Mouse (Mus musculus) heart, adult 2 months (tissue): ENCODE data around the gene Gm11444.

ENCODE experiments used
- CTCF ChIP-seq: fragments of 200-600 bp; IDR thresholded peaks from 2 replicates; pipeline ENCODE4 v1.8.1; 2022; ENCODE audit warnings: antibody characterized with exemption, mild to moderate bottlenecking, moderate library complexity
- EP300 ChIP-seq: fragments of 200-500 bp; IDR thresholded peaks from 2 replicates; pipeline ENCODE4 v1.6.1; 2011; ENCODE audit warnings: low read depth, low read length, control low read depth; ENCODE audit not compliant: insufficient read depth
- POLR2A ChIP-seq: fragments of 200-500 bp; IDR thresholded peaks from 2 replicates; pipeline ENCODE4 v1.6.1; 2011; ENCODE audit warnings: mild to moderate bottlenecking, low read depth, low read length, control low read depth; ENCODE audit not compliant: insufficient read depth

- TF ChIP-seq CTCF (peak; percentile 97), POLR2A (no peak), EP300 (peak; percentile 75; the same call in 1 of the 2 replicates)
Measured at GRCm38 (mm10) chr11:85823181-85823580, 27.0 kb downstream of the Gm11444 start.
